Mouse (Mus musculus): ENCODE measurements around the gene Epha10.
A peak's percentile ranks its signal among the peaks of the same experiment; 100 is the strongest.

GRCm38 (mm10) chr4:124847573-124847972, 33.1 kb upstream of the Epha10 start:
- TF ChIP-seq POLR2A (IDR thresholded peaks at IDR 0.05; ENCODE audit: extremely low read depth, insufficient read depth, low read length) = no peak
- peak; percentile 88 for TF ChIP-seq CTCF (IDR thresholded peaks at IDR 0.05; ENCODE audit: low read depth, low read length)
